Mouse (Mus musculus): ENCODE measurements around the gene Malrd1. TPM values are rescaled to one million over a fixed set of nuclear protein-coding genes. Genes with fewer than 3 reads are reported as not detected.
"Not testable (repeated sequence)": the region's sequence is repeated elsewhere in the genome, so short reads cannot be mapped to it uniquely, and the experiment has no call there.

The Malrd1 gene
- total RNA-seq (2021) = not detected
- not detected in 2 replicates for polyA plus RNA-seq (2012; rRNA removed)
- long read RNA-seq = 0 reads

DNA sequence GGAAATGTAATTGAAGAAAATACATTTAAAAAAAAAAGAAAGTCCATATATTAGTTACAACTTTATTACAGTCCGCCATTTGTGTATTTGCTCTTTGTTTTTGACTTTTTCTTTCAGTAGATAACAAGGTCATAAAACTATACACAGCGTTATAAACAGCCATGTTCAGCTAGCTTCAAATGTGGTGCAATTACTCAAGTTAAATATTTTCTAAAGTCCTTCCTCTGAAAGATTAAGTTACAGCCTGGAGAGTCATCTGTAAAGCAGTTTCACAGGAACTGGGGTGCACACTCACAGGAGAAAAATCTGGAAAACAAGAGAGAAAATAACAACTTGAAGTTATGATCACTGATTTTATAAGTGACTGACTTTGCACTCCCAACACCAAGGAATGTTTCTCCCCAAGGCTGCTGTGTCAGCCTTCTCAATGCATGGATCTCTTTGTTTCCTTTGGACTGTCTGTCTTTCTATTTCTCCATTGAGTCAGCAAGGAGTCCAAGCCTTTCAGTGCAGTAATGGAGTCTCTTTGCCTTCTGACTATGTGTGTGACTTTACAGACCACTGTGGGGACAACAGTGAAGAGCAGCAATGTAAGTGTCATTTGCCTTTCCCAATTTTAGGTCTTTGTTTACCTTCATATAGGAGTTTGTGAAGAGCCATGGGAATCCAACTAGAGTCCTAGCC is at the start of gene Malrd1:
TSS of gene Malrd1 (plus strand) at position 239 of the 684 bp plus-strand sequence.
- DNase-seq = no peak

GRCm38 (mm10) chr2:15538643-15539042 is 12.4 kb downstream of the Malrd1 start:
- no peak for DNase-seq

- no peak for DNase-seq
Measured at GRCm38 (mm10) chr2:15613327-15613948, 87.2 kb downstream of the Malrd1 start.

GRCm38 (mm10) chr2:15614026-15614425 is 87.7 kb downstream of the Malrd1 start:
- DNase-seq = no peak

GRCm38 (mm10) chr2:15635761-15636160 is 109.5 kb downstream of the Malrd1 start:
- no peak for DNase-seq

DNA sequence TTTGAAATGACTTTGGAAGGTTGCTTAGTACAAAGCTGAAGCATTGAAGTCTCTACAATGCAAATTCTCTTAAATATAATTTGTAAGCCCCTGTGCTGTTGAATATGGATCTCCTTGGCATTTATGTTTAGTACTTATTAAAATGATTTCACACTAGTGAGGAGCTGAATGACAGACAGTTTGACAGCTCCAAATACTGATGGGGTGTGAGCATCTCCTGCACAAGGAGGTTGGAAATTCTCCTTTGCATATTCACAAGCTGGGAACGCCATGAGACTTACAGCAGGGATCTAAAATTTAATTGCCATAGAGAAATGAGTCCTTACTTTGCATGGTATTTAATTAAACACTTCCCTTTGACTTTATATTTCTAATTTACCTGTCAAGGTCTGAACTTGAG is 117.6 kb downstream of the Malrd1 start:
- DNase-seq = no peak

DNA sequence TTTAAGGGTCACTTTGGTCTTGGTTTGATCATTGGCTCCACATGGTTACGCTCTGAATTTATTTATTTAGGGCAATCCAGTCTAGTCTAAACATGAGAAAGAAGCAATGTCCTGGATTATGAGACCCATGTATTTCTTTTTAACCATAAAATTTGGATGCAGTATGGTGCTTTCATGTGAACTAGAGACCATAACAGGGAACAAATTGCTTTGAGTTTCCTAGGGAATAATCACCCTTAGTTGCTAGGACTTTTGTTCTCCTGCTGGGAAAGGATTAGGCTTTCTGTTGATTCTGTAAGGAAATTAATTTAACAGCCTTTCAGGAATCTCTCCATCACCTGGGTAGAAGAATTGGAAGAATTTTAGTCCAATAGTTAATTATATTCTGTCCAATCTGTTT is 130.1 kb downstream of the Malrd1 start:
- DNase-seq = no peak

DNA sequence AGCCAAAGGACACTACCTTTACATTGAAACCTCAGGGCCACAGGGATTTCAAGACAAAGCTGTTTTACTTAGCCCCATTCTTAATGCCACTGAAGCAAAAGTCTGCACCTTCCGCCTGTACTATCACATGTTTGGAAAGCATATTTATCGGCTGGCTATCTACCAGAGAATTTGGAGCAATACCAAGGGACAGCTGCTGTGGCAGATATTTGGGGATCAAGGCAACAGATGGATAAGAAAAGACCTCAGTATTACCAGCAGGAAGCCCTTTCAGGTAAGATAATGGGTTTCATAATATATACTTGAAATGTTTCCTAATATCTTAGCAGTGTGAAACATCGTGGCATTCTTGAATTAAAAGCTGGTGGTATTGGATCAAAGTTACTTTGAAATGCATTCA is 176.7 kb downstream of the Malrd1 start:
- no peak for DNase-seq

DNA sequence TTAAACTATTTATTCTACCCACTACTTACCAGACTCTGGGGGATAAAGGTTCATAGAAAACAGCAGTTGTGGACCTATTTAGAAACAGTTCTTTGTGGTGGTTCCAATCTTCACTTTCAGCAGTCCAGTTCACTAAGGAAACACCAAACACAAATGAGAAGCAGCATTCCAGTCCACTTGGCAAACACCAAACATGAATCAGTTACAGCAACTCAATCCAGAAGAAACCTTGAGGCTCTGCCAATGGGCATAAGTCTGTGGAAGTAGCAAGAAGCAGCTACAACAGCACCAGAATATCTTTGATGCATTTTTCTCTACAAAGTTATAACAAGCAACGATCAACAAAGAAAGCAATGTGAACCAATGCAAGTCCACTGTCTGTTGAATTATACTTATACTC is 214.7 kb downstream of the Malrd1 start:
- DNase-seq = peak; percentile 2

- DNase-seq = no peak
Measured at GRCm38 (mm10) chr2:15744979-15745688, 218.9 kb downstream of the Malrd1 start.

- no peak for DNase-seq
Measured at GRCm38 (mm10) chr2:15784818-15785217, 258.5 kb downstream of the Malrd1 start.

- no peak for DNase-seq
Measured at GRCm38 (mm10) chr2:15815724-15816123, 289.4 kb downstream of the Malrd1 start.

DNA sequence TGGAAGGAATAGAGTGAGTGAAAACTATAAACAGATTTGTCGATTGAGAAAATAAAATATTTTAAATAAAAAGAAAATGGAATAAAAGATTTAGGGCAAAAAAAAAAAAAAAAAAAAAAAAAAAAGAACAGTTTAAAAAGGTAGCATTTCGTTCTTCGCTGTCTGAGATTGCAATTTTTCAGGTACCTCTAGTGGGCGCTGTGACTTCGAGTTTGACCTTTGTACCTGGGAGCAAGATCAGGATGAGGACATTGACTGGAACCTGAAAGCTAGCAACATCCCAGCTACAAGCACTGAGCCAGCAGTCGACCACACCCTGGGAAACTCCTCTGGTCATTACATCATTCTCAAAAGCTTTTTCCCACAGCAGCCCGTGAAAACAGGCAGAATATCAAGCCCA is 343.1 kb downstream of the Malrd1 start:
- no peak for DNase-seq

DNA sequence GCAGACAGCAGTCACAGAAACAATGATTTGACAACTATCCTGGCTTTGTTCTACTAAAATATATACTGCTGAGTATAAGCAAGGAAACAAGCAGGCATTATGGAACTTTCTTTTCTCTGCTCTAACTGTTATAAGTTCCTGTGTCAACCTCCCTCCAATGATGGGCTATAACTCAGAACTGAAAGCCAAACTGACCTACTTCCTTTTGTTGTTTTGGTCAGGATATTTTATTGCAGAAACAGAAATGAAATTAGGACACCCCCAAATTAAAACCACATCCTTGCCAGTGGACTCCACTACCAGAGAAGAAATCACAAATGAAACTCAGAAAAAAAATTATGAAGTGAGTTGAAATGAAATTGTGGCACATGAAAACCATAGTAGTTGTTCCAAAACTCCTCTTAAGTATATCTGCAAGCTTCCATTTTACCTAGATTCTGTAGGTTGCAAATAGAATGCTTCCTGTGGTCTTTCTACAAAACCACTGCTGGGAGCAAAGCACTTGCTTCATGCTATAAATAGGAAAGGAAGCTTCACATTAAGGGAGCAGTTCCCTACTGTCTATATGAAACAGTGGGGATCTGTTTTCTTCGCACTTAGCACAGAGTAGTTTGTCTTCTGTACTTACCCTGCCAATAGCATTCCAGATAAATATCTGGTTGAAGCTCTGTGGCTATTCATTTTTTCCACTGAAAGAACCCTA is 367.3 kb downstream of the Malrd1 start:
- DNase-seq = no peak

- DNase-seq = no peak
Measured at GRCm38 (mm10) chr2:15925432-15925831, 399.2 kb downstream of the Malrd1 start.

DNA sequence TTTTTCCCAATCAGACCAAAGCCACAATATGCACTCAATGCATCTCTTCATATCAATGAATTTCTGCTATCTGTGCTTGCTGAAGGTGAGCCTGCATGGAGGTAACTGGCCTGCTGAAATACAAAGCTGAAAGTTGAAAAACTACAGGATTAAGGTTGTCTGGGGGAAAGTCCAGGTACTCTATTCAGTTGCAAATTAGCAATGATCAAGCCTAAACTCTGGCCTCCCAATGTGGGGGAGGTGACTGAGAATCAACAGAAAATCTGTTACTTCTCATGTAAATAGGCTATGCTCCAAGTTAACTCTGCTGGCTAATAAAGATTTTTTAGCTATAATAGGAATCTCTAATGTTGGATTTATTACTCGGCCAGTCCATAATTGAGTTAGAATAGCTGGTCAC is 399.8 kb downstream of the Malrd1 start:
- no peak for DNase-seq

DNA sequence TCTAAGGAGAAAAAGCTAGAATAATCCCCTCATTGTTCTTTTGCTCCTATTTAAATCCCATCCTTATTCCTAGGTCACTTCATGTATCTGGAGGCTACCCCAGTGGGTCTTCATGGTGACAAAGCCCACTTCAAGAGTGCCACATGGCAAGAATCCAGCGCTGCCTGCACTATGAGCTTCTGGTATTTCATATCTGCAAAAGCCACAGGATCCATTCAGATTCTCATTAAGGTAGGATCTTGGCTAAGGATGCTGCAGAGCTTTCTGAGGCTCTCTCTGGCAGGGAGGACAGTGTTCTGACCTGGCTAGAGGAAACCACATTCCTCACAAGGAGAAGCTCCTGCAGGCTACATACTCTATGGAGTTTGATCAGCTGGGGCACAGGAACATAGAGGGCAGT is 405.2 kb downstream of the Malrd1 start:
- DNase-seq = no peak

DNA sequence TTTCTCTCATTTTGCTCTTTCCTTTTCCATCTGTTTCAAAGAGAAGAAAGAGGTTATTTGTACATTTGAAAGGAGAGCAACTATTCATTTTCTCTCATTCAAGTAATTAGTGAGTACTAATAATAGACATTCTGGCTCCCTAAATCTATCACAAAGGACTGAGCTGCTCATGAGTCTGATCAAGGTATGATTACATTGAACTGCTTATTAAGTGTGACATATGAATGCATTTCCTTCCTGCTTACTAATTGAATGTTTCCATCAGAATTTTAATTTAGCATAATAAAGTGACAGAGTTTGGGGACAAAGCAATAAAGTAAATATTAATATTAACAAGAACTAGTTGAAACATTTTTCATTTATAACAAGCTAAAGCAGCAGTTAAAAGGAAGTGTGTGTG is 405.6 kb downstream of the Malrd1 start:
- DNase-seq = no peak

DNA sequence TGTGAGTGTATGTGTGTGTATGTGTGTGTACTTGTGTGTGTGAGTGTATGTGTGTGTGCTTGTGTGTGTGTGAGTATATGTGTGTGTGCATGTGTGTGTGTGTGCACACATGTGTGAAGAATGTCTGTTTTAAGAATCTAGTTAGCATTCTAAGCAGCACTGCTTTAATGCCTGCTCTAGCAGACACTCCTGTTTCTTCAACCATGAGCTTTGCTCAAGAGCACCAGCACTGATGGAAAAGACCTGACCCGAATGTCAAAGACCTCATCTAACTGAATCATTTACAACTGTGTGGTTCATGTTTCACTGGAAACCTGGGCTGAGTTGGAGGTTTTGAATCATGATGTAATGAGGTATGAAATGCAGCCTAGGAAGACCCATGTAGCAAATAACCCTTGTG is 406.1 kb downstream of the Malrd1 start:
- DNase-seq = no peak

DNA sequence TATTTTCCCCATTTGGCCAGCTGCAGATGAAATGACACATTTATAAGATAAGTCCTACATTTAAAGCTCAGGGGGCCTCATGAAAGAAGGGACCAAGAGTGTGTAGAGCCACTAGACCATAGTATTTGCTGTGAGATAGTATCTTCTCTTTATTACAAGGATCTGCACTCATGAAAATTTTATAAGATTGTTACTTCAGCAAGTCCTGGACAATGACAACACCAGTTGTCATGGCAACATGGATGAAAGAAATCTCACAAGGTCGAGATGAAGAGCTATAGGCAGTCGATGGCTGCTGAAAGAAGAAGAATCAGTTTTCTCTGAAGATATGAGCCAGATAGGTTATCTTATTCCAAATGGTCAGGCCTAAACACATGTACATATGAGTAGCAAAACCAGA is 476.6 kb downstream of the Malrd1 start:
- DNase-seq = no peak

DNA sequence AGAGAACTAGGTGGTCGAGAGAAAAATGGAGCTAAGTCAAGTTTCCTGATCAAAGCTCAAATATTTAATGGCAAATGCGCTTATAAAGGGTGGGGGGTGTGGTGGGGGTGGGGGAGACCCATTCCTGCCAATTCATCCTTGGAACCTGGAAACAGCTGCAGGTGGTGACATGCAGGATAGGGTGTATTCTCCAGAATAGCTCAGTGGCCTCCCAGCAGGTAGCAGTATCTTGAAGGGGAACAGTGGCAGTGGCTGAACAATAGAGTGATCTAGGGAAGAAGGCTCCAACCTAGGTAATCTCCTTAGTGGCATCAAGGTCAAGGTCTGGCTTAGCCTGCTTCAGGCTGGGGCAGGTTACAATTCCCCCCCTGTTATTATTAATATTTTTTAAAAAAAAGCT is 490.8 kb downstream of the Malrd1 start:
- not testable (repeated sequence) for DNase-seq

GRCm38 (mm10) chr2:16017719-16018118 is 491.4 kb downstream of the Malrd1 start:
- not testable (repeated sequence) for DNase-seq

- DNase-seq = no peak
Measured at GRCm38 (mm10) chr2:16029752-16030151, 503.5 kb downstream of the Malrd1 start.
